Mouse (Mus musculus): ENCODE measurements around the gene Bcl7c.
"Not testable (repeated sequence)": the region's sequence is repeated elsewhere in the genome, so short reads cannot be mapped to it uniquely, and the experiment has no call there.

Gene Bcl7c

DNA sequence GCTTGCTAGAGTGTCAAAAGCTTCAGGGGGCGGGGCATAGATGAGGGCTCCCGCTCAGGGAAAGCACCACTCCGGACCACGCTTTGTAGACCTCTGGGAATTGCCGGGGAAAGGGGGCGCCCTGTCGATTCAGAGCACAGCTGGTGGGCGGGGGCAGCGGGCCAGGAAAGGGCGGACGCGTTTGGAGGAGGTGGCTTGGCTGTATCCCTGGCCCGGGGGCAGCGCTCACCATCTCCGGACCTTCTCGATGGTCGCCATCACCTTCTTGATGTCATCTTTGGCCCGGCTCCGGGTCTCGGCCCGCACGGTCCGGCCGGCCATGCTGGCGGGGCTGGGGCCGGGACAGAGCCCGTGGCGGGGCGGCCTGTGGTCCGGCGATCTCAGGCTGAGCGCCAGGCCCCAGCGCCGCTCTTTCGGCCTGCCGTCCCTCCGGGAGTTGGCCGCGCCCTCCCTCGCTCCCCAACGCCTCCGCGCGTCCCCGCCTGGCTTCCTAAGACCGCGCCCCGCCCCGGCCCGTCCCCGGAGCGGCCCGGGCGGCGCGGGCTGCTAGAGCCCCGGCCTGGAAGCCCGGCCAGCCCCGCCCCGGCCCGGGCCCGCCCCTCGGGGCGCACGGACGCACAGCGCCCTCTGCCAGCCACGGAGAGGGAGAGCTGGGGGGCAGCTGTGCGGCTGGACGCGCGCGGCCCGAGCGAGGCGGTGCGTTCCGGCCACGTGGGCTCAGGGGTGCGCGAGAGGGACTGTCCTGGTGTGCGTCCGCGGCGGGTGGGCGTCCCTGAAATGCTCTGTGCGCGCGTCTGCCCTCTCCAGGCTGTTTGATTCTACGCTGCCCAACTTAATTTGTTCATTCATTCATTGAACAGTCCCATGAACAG, at the start of gene Bcl7c:
TSS of gene Bcl7c (minus strand) at position 727 of the 872 bp plus-strand sequence.
- DNase-seq (ENCODE audit: low spot score), result peak; percentile 98

DNA sequence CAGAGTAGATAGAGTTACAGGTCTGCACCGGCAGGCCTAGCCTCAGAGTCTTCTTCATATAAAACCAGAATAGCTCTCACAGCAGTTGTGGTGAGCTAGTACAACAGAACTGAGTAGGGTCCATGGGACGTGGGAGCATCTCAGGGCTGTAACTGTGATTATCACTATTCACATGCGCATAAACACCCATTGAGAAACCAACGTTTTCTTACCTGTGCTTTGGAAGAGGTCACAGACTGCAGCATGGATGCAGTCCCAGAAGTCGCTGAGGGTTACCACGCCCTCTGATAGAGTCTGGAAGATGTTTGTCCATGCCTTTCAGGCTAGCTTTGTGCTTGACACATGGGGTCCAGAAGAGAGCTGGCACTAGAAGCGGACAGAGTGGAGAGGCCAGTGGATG, 45.0 kb upstream of the Bcl7c start:
- no peak for DNase-seq (ENCODE audit: low spot score)

DNA sequence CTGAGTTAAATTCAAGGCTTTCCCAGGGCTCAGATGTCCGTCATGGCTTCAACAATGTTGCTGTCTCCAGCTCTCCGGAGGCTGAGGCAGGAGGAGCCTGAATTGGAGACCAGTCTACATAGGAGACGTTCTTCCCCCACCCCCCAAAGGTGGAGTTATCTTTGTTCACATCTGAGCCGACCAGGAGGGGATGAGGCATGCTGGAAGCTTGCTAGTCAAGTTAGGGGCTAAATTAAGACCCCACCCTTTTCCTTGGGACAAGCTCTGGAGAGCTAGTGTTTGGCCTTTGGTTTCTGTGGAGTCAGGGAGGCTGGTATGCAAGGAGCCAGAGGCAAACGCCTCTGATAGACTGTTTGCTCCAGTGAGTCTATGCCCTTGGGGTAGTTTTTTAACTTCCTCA, 44.4 kb upstream of the Bcl7c start:
- no peak for DNase-seq (ENCODE audit: low spot score)

DNA sequence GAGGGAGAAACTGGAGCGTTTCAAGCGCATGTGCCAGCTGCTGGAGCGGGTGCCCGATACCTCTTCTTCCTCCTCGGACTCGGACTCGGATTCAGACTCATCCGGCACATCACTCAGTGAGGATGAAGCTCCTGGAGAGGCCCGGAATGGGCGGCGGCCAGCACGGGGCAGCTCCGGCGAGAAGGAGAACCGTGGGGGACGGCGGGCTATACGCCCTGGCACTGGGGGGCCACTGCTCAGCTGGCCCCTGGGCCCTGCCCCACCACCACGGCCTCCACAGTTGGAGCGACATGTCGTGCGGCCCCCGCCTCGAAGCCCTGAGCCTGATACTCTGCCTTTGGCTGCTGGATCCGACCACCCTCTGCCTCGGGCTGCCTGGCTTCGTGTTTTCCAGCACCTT, 43.3 kb upstream of the Bcl7c start:
- no peak for DNase-seq (ENCODE audit: low spot score)

DNA sequence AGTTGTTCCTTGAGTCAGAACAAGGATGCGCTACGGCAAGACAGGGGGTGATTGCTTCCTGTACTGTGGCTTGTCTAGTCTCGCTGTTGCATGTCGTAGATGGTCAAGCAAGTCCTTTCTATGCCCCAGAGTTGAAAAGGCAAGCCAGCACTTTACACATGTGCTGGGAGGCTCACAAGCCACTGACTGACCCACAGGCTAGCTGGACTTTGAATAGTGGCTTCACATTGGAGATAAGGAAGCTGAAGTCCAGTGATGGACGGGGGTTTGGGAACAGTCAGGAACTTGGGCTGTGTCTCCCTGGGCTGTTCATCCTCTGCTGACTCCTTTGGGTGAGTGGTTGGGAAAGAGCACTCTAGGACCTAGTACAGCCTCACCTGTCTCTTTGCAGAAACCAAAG, 42.9 kb upstream of the Bcl7c start:
- no peak for DNase-seq (ENCODE audit: low spot score)

DNA sequence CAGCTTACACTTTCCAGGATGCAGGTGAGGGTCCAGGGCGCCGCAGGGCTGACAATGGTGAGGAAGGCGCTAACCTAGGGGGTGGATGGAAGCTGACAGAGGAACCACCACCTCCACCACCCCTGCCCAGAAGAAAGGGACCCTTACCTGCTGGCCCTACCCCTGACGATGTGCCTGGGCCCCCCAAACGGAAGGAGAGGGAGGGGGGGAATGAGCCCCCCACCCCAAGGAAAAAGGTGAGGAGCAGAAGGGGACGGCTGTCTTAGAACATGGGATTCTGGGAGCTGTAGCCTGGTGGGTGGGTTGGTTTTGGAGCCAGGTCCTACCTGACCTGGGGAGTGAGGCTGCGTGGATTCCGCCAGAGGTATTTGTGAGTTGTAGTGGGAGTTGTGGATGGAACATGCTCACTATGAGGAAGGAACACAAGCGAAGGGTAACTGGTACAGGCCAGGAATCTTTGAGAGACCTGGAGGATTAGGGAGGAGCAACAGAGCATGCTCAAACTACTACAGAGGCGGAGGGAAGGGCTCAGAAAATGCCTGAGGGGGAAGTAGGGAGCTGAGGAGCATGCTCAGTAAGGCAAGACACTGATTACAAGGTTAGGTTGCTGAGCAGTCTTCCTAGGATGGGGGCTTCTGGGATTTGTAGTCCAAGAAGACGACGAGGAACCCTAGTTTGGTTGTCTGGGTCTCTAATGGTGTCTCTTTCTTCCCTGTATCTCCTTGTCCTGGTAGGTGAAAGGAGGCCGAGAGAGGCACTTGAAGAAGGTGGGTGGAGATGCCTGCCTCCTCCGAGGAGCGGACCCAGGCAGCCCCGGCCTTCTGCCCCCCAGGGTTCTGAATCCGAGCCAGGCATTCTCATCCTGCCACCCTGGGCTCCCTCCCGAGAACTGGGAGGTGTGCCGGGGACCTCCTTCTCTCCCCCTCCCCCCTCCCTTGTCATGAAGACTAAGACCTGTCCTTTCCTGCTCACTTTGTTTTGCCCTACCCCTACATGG, 41.7 kb upstream of the Bcl7c start:
- DNase-seq (ENCODE audit: low spot score), result peak; percentile 15

DNA sequence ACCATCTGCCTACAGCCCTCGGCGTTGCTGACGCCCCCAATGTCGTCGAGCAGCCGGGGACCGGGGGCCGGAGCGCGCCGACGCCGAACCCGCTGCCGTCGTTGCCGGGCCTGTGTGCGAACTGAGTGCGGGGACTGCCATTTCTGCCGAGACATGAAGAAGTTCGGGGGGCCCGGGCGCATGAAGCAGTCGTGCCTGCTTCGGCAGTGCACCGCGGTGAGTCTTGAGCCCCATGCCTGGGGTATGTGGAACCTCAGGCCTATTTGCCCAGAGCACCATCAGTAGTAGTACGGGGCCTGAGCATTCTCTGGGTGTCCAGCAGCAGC, 39.5 kb upstream of the Bcl7c start:
- DNase-seq (ENCODE audit: low spot score), result no peak

DNA sequence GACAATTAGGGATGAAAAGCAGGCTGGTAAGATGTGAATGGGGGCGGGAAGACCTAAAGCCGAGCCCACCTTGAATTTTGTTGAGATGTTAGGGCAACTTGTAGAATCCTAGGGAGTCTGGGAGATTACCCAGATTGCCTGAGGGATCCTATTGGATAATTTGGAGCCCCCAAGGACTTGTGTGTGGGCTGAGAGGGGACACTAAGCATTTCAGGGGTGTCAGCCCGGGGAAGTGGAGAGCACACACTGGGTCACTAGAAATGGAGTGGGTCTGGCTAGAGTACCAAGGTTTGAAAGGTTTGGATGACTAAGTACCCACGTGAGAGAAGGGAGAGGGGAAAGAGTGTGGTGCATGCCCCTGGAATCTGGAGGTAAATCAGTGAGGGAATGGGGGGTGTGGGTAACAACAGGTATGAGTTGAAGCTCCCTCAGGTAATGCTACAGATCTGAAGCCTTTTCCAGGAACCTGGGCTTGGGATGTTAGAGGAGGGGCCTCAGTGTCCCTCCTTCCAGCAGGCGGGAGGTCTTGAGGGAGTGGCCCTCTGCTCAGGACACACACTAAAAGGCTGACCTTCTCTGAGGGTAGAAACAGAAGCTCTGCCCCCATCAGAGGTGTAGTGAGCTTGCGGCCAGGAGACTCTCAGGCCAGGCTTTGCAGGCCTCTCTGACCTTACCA, 39.0 kb upstream of the Bcl7c start:
- DNase-seq (ENCODE audit: low spot score), result no peak

DNA sequence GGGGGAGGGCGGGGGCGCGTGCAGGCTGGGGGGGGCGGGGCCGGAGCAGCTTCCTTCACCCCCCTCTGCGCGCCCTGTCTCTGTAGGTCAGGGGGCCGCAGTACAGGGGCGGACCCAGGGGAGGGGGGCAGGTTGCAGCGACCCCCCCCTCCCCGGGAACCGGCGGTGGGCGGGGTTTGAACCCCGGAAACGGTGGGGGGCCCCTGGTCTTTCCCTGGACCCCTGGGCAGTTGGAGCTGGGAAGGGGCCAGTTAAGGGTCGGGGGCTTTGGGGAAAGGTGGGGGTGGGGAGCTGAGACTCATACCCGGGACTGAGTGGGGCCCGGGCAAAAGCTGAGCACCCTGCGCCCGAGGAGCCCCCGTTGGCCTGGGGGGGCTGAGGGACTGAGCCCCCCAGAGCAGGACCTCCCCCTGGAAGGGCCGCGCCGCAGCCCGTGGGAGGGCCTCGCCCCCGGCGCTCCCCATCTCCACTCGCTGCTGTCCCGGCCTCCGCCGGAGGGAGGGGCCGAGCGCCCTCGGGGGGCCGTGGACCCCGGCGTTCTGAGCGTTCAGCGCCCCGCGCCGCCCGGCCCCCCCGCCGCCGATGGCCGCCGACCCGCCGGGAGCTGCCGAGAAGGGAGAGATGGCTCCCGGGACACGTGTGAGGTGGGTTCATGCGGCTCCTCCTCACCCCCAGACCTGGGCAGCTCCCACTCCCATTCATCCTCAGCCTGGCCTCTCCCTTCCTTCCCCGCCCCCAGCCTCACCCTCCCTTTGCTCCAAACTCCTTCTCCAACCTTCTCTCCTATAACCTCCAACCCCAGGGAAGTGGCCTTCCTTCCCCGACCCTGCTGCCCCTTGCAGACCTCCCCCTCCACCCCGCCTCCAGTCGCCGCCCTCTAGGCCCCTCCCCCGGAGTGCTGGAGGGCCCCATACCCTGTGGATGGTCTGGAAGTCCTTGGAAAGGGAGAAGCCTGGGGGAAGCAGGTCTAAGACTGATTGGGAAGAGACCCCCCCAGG, 38.1 kb upstream of the Bcl7c start:
- DNase-seq (ENCODE audit: low spot score), result peak; percentile 81

DNA sequence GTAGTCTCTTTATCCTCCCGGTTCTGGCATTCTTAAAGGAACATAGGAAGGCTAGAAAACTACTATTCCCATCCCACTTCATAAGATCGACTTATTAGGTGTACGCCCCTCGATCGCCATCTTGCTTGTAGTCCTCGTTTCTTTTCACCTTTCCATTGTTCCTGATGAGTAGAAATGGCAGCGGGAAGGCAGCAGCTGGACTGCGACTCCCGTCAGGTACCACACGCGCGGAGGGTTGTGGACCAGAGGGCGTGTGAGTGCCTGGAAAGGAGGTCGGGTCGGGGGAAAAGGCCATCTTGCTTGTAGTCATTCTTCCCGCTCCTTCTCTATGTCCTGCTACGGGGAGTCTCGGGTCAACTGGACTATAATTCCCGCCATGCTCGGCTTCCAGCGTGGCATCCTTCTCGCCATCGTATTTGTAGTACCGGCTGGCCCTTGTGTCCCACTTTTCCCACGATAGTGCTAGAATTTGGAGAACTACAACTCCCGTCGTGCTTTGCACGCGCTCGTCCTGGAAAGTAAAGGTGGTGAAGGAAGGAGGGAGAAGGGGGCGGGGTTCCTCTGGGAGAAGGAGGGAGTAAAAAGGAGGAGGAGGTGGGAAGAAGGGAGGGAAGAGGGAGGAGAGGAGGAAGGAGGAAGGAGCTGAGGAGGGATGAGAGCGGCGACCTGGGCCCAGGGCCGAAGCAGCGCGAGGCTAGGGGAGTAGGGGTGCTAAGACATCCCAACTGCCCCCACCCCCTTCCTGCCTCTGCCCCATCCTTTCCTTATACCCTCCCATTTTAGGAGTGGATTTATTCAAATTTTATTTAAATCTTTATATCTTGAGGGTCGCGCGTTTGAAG, 37.1 kb upstream of the Bcl7c start:
- DNase-seq (ENCODE audit: low spot score), result peak; percentile 99

DNA sequence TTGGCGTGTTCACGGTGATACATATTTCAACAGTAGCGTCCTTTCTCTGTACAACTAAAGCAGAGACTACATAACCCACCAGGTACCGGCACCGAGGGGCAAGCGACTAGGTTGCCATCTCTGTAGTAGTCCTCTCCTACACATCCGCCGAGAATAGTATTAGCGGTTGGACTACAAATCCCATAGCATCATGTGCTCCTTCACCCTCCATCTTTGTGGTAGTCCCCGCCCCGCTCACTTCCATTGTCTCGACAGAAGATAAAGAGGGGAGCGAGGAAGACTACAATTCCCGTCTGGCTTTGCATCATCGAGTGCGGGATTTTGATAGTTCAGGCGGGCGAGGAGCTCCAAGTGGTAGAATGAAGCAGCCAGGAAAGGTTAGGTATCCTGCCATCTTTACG, 36.5 kb upstream of the Bcl7c start:
- DNase-seq (ENCODE audit: low spot score), result peak; percentile 99

DNA sequence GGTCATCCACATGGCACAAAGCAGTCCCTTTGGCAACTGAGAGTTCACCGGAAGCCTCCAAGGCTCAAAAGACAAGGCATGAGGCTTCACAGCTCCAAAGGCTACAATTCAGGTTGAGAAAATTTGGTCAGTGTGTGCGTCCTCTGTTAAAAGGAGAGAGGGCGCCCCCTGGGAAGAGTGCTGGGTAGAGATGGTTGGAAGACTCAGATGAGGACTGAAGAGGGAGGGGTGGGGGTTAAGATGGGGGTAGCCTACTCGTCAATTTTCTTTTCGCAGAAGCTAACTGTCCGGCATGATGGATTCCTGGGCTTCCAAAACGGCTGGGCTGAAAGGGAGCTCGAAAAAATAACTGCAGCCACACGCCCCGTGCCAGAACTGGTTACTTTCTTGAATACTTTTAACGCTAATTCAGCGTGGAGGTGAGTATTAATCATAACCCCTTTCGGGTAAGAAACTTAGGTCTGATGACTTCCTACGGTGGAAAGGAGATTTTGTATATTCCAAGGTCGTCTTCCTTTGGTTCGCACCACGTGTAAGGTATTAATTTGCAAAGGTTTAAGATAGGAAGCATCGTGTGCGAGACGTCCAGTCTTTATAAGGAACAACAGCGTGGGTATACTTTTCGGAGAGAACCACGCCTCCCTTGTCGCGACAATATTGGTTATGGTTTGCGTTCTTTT, 35.8 kb upstream of the Bcl7c start, which contains the start of gene Fbxl19:
TSS of gene Fbxl19 (plus strand) at position 178 of the 680 bp plus-strand sequence.
- DNase-seq (ENCODE audit: low spot score), result peak; percentile 92

DNA sequence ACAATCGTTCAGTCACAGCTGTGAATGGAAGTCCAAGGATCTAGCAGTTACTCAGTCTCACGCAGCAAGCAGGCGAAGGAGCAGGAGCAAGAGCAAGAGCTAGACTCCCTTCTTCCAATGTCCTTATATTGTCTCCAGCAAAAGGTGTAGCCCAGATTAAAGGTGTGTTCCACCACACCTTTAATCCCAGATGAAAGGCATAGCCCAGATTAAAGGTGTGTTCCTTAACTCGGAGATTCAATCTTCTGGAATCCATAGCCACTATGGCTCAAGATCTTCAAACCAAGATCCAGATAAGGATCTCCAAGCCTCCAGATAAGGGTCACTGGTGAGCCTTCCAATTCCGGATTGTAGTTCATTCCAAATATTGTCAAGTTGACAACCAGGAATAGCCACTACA, 23.3 kb upstream of the Bcl7c start, which contains the start of gene Ctf2:
TSS of gene Ctf2 (minus strand) at position 101 of the 400 bp plus-strand sequence.
- DNase-seq (ENCODE audit: low spot score), result not testable (repeated sequence)

DNA sequence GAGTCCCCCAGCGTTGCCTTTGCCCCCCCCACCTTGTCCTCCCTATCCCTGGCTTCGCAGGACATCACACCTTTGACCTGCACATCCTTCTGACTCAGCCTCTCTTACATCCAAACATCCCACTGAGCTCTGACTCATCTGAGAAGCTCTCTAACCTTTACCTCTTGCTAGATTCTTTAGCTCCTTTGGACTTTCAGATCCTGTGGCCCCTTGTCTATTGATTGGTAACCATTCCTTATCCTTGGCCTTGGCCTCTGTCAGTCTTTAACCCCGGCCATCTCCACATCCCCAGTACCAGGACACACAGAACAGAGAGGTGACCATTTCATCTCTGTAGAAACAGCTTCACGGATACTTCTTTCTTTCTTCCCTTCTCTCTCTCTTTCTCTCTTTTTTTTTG, 21.4 kb upstream of the Bcl7c start:
- no peak for DNase-seq (ENCODE audit: low spot score)

DNA sequence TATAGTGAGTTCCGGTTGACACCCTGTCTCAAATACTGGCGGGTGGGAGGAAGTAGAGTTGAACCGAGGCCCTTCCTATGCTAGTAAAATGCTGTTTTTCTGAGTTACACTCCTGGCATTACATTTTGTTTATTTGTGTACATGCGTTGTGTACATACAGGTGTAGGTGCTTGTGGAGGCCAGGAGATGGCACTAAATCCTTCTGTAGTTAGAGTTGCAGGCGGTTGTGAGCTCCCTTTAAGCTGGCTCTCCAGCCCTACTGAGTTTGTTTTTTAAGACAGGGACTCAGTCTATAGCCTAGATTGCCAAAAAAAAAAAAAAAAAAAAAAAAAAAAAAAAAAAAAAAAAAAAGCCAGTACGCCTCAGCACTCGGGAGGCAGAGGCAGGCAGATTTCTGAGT, 19.2 kb upstream of the Bcl7c start:
- DNase-seq (ENCODE audit: low spot score), result no peak

DNA sequence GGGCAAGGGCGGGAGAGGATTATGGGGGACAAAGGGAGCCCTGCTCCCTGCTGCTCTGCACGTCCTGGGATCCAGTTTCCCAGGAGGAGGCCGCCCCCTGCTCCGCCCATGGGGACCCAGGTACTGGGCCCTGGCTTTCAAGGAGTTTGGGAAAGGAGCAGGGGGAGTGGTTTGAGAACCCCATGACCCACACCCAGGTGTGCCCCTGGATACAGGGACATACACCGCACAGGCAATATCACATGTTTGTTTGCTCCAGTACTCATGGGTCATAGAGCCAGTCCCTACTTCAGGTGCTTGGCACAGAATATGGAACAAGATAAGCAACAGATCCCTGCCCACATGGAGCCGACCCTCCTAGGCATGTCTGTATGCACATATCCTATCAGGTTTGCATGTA, 17.2 kb upstream of the Bcl7c start:
- DNase-seq (ENCODE audit: low spot score), result no peak

DNA sequence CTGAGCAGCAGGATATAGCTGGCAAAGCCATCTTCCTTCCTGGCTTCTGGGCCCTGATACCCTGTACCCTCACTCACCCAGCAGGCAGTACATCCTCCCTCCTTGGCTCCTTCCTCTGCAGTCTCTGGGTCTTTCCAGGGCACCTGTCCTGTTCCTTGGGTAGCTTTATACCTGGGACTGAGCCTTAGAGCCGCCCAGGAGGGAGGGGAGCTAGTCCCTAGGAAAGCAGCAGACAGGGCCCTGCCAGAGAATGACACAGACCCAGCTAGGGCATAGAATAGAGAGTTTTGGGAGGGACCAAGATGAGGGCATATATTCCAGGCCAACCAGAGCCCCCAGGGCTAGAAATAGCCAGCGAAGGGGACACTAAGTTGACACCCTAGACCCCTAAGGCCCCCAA, 16.8 kb upstream of the Bcl7c start:
- DNase-seq (ENCODE audit: low spot score), result no peak

DNA sequence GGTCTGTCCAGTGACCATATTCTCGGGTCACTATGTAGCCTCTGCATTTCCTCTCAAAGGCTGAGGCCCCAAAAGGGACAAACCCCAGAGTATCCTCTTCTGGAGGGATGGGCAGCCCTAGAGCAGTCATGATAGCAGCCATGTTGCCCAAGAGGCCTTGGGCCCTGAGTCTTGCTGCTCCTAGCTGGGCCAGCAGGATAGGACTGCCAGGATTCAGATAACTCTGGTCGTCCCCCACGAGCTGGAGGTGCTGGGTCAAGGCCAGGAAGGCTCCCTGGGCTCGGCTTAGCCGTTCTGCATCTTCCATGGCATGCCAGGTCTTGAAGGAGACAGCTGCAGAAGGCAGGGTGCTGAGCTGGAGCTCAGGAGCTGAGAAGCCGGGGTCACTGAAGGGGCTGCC, 10.5 kb upstream of the Bcl7c start:
- no peak for DNase-seq (ENCODE audit: low spot score)

DNA sequence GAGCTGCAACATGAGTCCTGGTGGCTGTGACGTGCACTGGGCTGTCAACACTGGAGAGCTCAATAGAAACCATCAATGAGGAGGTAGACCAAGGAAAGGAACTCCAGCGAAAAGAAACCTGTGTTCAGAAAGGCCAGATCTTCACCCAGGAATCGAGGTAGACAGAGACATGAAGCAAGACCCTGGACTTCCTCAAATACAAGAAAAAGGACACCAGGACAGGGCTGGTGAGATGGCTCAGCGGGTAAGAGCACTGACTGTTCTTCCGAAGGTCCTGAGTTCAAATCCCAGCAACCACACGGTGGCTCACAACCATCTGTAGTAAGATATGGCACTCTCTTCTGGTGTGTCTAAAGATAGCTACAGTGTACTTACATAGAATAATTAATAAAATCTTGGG, 9.6 kb upstream of the Bcl7c start:
- no peak for DNase-seq (ENCODE audit: low spot score)
